Comparison of ENCODE assay signal across 8 mouse cellular contexts in the genomic region with DNA sequence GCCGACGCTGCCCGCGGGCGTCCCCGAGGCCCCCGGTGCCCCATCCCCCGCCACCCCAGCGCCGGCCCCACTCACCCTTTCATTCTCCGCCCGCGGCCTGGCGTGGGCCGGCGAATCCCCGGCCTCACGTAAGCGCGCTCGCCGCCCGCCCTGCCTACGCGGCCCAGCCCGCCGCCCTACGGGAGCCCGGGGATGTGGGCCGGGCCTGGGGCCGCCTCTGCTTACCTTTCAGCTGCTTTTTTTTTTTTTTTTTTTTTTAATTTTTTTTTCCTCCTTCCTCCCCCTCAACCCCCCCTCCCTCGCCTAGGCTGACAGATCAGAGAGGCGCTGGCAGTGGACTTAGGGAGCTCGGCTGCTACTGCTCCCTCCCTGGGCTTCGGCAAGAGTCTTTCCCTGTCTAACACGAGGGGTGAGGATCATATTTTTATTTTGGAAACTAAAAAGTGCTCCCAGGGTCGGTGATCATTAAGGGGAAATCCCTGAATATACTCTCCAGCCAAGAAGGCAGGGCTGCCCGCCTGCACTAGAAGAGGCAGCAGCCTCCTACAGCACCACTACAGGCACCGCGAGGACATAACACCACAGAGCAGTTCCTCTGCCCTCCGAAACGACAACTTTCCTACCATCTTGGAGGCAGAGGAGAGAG. TPM values are rescaled to one million over a fixed set of nuclear protein-coding genes. Genes with fewer than 3 reads are reported as not detected.
A peak's percentile ranks its signal among the peaks of the same experiment; 100 is the strongest.
DNase-seq lines count a peak whose midpoint lies in the region; ATAC-seq and TF ChIP-seq lines count a peak whose summit lies in the region.

TSS of gene Ino80d (minus strand) at position 532 of the 646 bp plus-strand sequence.

- WGBS in forebrain, embryonic 13.5 days: under 1% methylated on average over 30 of the region's 42 CpGs
- 1% methylated on average over 26 of the region's 42 CpGs for WGBS in neural tube, embryonic 15.5 days

- no peaks in the 10 kb centered on the region for H3K27me3 ChIP-seq in ES-Bruce4 (ENCODE audit: control insufficient read depth, insufficient read depth, low read length, poor library complexity, severe bottlenecking)
- no peaks in the 10 kb centered on the region for H3K27me3 ChIP-seq in forebrain, embryonic 13.5 days
- no peaks in the 10 kb centered on the region for H3K27me3 ChIP-seq in neural tube, embryonic 15.5 days (replicated peaks)

- peak within 1 kb of the TSS; percentile 74 for H3K4me3 ChIP-seq in ES-Bruce4 (ENCODE audit: low read depth, low read length)
- H3K4me3 ChIP-seq in forebrain, embryonic 13.5 days: peak within 1 kb of the TSS; percentile 88
- H3K4me3 ChIP-seq in neural tube, embryonic 15.5 days (replicated peaks): peak within 1 kb of the TSS; percentile 86

- TF ChIP-seq EP300 in ES-Bruce4 (IDR thresholded peaks at IDR 0.05; ENCODE audit: insufficient read depth, low read depth, low read length): no peak

- peak; percentile 66 for TF ChIP-seq POLR2A in ES-Bruce4 (IDR thresholded peaks at IDR 0.05; ENCODE audit: insufficient read depth, low read length)

- H3K4me1 ChIP-seq in ES-Bruce4 (ENCODE audit: control insufficient read depth, insufficient read depth, low read length): peaks cover 4% of the 10 kb centered on the region
- H3K4me1 ChIP-seq in forebrain, embryonic 13.5 days: peaks cover 45% of the 10 kb centered on the region
- H3K4me1 ChIP-seq in neural tube, embryonic 15.5 days: peaks cover 41% of the 10 kb centered on the region

- peak within 1 kb of the TSS; percentile 100 for H3K9ac ChIP-seq in ES-Bruce4 (ENCODE audit: low read depth, poor library complexity, severe bottlenecking)
- H3K9ac ChIP-seq in forebrain, embryonic 13.5 days: peak within 1 kb of the TSS; percentile 100
- H3K9ac ChIP-seq in neural tube, embryonic 15.5 days (replicated peaks): peak within 1 kb of the TSS; percentile 97

- no peaks in the 10 kb centered on the region for H3K9me3 ChIP-seq in ES-Bruce4 (replicated peaks; ENCODE audit: control insufficient read depth, insufficient read depth, low read length, poor library complexity, severe bottlenecking)
- no peaks in the 10 kb centered on the region for H3K9me3 ChIP-seq in forebrain, embryonic 13.5 days (replicated peaks)
- no peaks in the 10 kb centered on the region for H3K9me3 ChIP-seq in neural tube, embryonic 15.5 days (replicated peaks)

- DNase-seq in heart, postnatal 10 days: peak; percentile 88 to 89
- peak; percentile 83 for DNase-seq in layer of hippocampus, adult 11-12 months (ENCODE audit: low spot score)
- DNase-seq in lung, adult 18-20 months: peak; percentile 83 to 88
- peak; percentile 79 for DNase-seq in testis, postnatal 14 days (ENCODE audit: low spot score)

- peak within 1 kb of the TSS; percentile 94 for H3K4me2 ChIP-seq in forebrain, embryonic 13.5 days
- H3K4me2 ChIP-seq in neural tube, embryonic 15.5 days: peak within 1 kb of the TSS; percentile 88

- H3K27ac ChIP-seq in ES-Bruce4 (ENCODE audit: insufficient read depth, low read length): peak within 1 kb of the TSS; percentile 98
- H3K27ac ChIP-seq in forebrain, embryonic 13.5 days: peak within 1 kb of the TSS; percentile 99
- peak within 1 kb of the TSS; percentile 97 for H3K27ac ChIP-seq in neural tube, embryonic 15.5 days (replicated peaks)

- TF ChIP-seq CTCF in ES-Bruce4 (IDR thresholded peaks at IDR 0.05; ENCODE audit: low read depth, low read length): peak; percentile 24

- intact Hi-C loops in heart, postnatal 10 days (cut with DNase I): no loop called here

- peak; percentile 94 for ATAC-seq in cerebellum, adult (ENCODE audit: insufficient number of reproducible peaks, low FRiP score, low TSS enrichment)
- peak; percentile 92 for ATAC-seq in forebrain, embryonic 13.5 days
- peak; percentile 93 for ATAC-seq in neural tube, embryonic 15.5 days (ENCODE audit: low FRiP score)

- H3K36me3 ChIP-seq in ES-Bruce4 (ENCODE audit: control insufficient read depth, insufficient read depth, low read length, poor library complexity, severe bottlenecking): peaks cover 4% of the 10 kb centered on the region
- H3K36me3 ChIP-seq in forebrain, embryonic 13.5 days (ENCODE audit: poor library complexity, severe bottlenecking): peaks cover 9% of the 10 kb centered on the region
- H3K36me3 ChIP-seq in neural tube, embryonic 15.5 days: peaks cover 4% of the 10 kb centered on the region; the same call in 1 of the 2 replicates

RNA-seq across cellular contexts. Expression of gene Ino80d, which starts in this region (rescaled TPM):
- polyA plus RNA-seq in ES-Bruce4 (2011; ENCODE audit: insufficient read depth, insufficient read length, low read depth, missing spikeins): 31.4 and 32.5 TPM in 2 replicates
- 10.0 TPM in 2 replicates for polyA plus RNA-seq in forebrain, embryonic 13.5 days (2015; fragmentation: Nextera tagmentation; extraction: Ambion mirVana)
- 10 to 100 TPM; 25.7 to 26.6 TPM for total RNA-seq in heart, postnatal 10 days (2021)
- 8.2 and 10.9 TPM in 2 replicates for polyA plus RNA-seq in neural tube, embryonic 15.5 days (2015; fragmentation: Nextera tagmentation; extraction: Ambion mirVana)

Comparison
In these comparisons a context has a peak if more than half of its experiments do, and no peak if none do; other contexts are left out.
1. Peak in every context shown above with its lines: DNase-seq, ATAC-seq, H3K4me3 ChIP-seq and H3K27ac ChIP-seq.